Mouse (Mus musculus) natural killer cell, adult 2 months (primary cell): ENCODE results near the gene Wdr63.
"Not testable (repeated sequence)": the region's sequence is repeated elsewhere in the genome, so short reads cannot be mapped to it uniquely, and the experiment has no call there.

ENCODE experiments used
- DNase-seq, 2 experiments: peaks; one replicate each; pipeline ENCODE4 v3.0.0; 2022; ENCODE audit warnings: low spot score in 2 of 2

Gene Wdr63

GRCm38 (mm10) chr3:146011544-146012218 lies 96.2 kb downstream of the Wdr63 start:
- no peak for DNase-seq

- no peak for DNase-seq
Observed at GRCm38 (mm10) chr3:146010751-146011150, 97.2 kb downstream of the Wdr63 start.

GRCm38 (mm10) chr3:146009859-146010645 lies 97.9 kb downstream of the Wdr63 start:
- no peak for DNase-seq

- DNase-seq, result no peak
Observed at GRCm38 (mm10) chr3:146007872-146008271, 100.1 kb downstream of the Wdr63 start.

GRCm38 (mm10) chr3:146004347-146005051 lies 103.4 kb downstream of the Wdr63 start:
- no peak for DNase-seq

- not testable (repeated sequence) for DNase-seq
Observed at GRCm38 (mm10) chr3:145996539-145996938, 111.4 kb downstream of the Wdr63 start.

- no peak for DNase-seq
Observed at GRCm38 (mm10) chr3:145995489-145995888, 112.4 kb downstream of the Wdr63 start.

GRCm38 (mm10) chr3:145993481-145994201 lies 114.3 kb downstream of the Wdr63 start:
- no peak for DNase-seq

GRCm38 (mm10) chr3:145992796-145993195 lies 115.1 kb downstream of the Wdr63 start:
- no peak for DNase-seq

- no peak for DNase-seq
Observed at GRCm38 (mm10) chr3:145991976-145992730, 115.8 kb downstream of the Wdr63 start.

GRCm38 (mm10) chr3:145991130-145991529 lies 116.8 kb downstream of the Wdr63 start:
- no peak for DNase-seq
